Mouse (Mus musculus): ENCODE results near the gene Lpin3. TPM values are rescaled to one million over a fixed set of nuclear protein-coding genes. Genes with fewer than 3 reads are reported as not detected.

The Lpin3 gene
- polyA plus RNA-seq, 1 experiment from 2014 or later = 0.78 TPM

DNA sequence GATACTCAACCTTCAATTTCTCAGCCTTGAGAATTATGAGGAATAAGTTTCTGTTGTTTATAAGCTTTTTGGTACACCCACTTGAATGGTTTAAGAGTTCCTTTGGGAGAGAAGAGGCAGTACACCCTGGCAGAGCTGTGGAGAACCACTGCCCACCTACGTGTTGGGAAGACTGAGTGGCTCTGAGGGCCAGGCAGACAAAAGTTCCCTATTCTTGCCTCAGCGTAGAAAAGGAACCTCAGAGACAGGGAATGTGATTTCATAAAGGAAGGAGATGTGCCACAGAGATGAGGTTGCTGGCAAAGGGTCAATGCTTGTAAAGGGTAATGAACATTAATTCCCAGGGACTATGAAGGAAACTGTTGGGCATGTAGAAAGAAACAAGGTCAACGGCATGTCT lies 74.1 kb downstream of the Lpin3 start:
- Histone ChIP-seq H3K27me3 (ENCODE audit: control insufficient read depth, insufficient read depth, low read length) (no peaks in the 10 kb centered on the region), H3K9me3 (ENCODE audit: control insufficient read depth, low read length) (no peaks in the 10 kb centered on the region), H3K27ac (replicated peaks in 1 of 2; ENCODE audit: control insufficient read depth in 1 of 2, insufficient read depth in 1 of 2, low read depth in 2 of 2, low read length in 2 of 2) (no peak overlapping the region), H3K4me3 (ENCODE audit: control insufficient read depth in 1 of 2, insufficient read depth in 1 of 2, low read depth in 1 of 2, low read length in 2 of 2) (no peak overlapping the region), H3K4me1 (ENCODE audit: control insufficient read depth in 2 of 2, insufficient read depth in 2 of 2, low read length in 2 of 2) (peaks cover 7 to 24% of the 10 kb centered on the region in 2 experiments), H3K36me3 (ENCODE audit: control insufficient read depth, insufficient read depth, low read length) (peaks cover 87% of the 10 kb centered on the region), H3K4me2 (ENCODE audit: low read length) (no peak overlapping the region), H3K9ac (ENCODE audit: low read length) (no peak overlapping the region)
- no peak for ATAC-seq (ENCODE audit: insufficient number of reproducible peaks, insufficient read depth, low FRiP score, low read depth)
- WGBS = 85% methylated on average over 3 of the region's 3 CpGs

DNA sequence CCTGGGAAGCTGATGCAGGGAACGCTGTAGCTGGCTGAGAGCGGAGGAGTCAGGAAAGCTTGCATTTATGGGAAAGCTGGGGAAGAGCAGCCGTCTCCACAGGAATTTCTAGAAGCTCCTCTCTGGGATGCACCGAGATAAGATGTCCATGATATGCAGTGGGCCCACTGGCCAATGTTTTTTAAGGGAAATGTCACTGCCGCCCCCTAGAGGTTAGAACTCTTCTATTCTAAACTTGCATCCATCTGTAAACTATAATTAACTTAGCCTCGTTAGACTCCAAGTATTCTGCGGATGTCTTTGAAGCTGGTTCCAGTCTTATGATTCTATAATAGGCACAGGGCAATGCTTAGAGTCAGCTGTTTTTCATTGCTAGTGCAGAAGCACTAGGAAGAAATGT lies 74.9 kb downstream of the Lpin3 start:
- H3K9ac ChIP-seq (ENCODE audit: low read length) = no peak overlapping the region
- H3K36me3 ChIP-seq (ENCODE audit: control insufficient read depth, insufficient read depth, low read length) = peaks cover 87% of the 10 kb centered on the region
- no peak for ATAC-seq (ENCODE audit: insufficient number of reproducible peaks, insufficient read depth, low FRiP score, low read depth)
- no peaks in the 10 kb centered on the region for H3K27me3 ChIP-seq (ENCODE audit: control insufficient read depth, insufficient read depth, low read length)
- no peak overlapping the region for H3K4me3 ChIP-seq (ENCODE audit: control insufficient read depth in 1 of 2, insufficient read depth in 1 of 2, low read depth in 1 of 2, low read length in 2 of 2)
- 60% methylated on average over 7 of the region's 7 CpGs for WGBS
- H3K4me1 ChIP-seq (ENCODE audit: control insufficient read depth in 2 of 2, insufficient read depth in 2 of 2, low read length in 2 of 2) = peaks cover 7 to 24% of the 10 kb centered on the region in 2 experiments
- no peaks in the 10 kb centered on the region for H3K9me3 ChIP-seq (ENCODE audit: control insufficient read depth, low read length)
- H3K4me2 ChIP-seq (ENCODE audit: low read length) = no peak overlapping the region
- no peak overlapping the region for H3K27ac ChIP-seq (replicated peaks in 1 of 2; ENCODE audit: control insufficient read depth in 1 of 2, insufficient read depth in 1 of 2, low read depth in 2 of 2, low read length in 2 of 2)

Other genes starting within 250 kb of the Lpin3 start
- 48.6 and 49.7 TPM in 2 replicates for gene Top1, start 234.8 kb upstream of the Lpin3 start, polyA plus RNA-seq (2014; fragmentation: Nextera tagmentation; extraction: Ambion mirVana)
- gene Plcg1, start 149.4 kb upstream of the Lpin3 start, polyA plus RNA-seq (2014; fragmentation: Nextera tagmentation; extraction: Ambion mirVana) = 33.1 and 33.7 TPM in 2 replicates
- 6.7 and 6.8 TPM in 2 replicates for gene Zhx3, start 7.7 kb upstream of the Lpin3 start, polyA plus RNA-seq (2014; fragmentation: Nextera tagmentation; extraction: Ambion mirVana)
- gene Emilin3, start 31.7 kb downstream of the Lpin3 start, polyA plus RNA-seq (2014; fragmentation: Nextera tagmentation; extraction: Ambion mirVana) = 0.75 and 1.2 TPM in 2 replicates
- gene Chd6, start 228.4 kb downstream of the Lpin3 start, polyA plus RNA-seq (2014; fragmentation: Nextera tagmentation; extraction: Ambion mirVana) = 17.9 and 21.1 TPM in 2 replicates

All from heart, embryonic 14.5 days (tissue).